Mouse (Mus musculus): ENCODE measurements around the gene 2010111I01Rik. TPM values are rescaled to one million over a fixed set of nuclear protein-coding genes. Genes with fewer than 3 reads are reported as not detected.

Gene 2010111I01Rik
- total and polyA plus RNA-seq, 3 experiments: 13.3 to 19.8 (median 14.4) TPM

GRCm38 (mm10) chr13:63023243-63024217 lies 58.8 kb downstream of the 2010111I01Rik start:
- TF ChIP-seq ZKSCAN1 (IDR thresholded peaks at IDR 0.05; ENCODE audit: borderline replicate concordance, low read depth, low read length) (no peak), MAX (IDR thresholded peaks at IDR 0.05; ENCODE audit: low read length) (no peak), CHD1 (IDR thresholded peaks at IDR 0.05; ENCODE audit: low read depth, low read length) (no peak), SMC3 (IDR thresholded peaks at IDR 0.05; ENCODE audit: low read depth, low read length) (no peak), KAT2A (IDR thresholded peaks at IDR 0.05; ENCODE audit: insufficient replicate concordance, low read length) (no peak)
- H3K27me3 ChIP-seq (replicated peaks): no peaks in the 10 kb centered on the region
- no peak overlapping the region for H3K27ac ChIP-seq (ENCODE audit: insufficient read depth, low read depth)
- no peaks in the 10 kb centered on the region; a peak in 1 of 4 replicates for H3K4me1 ChIP-seq (ENCODE audit: control insufficient read depth in 1 of 2, insufficient read depth in 2 of 2)
- H3K9me3 ChIP-seq (replicated peaks; ENCODE audit: low read length): no peaks in the 10 kb centered on the region
- H3K36me3 ChIP-seq (replicated peaks in 1 of 2; ENCODE audit: control insufficient read depth in 1 of 2, insufficient read depth in 1 of 2, low read length in 1 of 2): no peaks in the 10 kb centered on the region
- no peaks in the 10 kb centered on the region for H3K79me2 ChIP-seq (replicated peaks; ENCODE audit: control insufficient read depth, extremely low read depth, insufficient read depth, poor library complexity, severe bottlenecking)
- no peak overlapping the region for H3K4me2 ChIP-seq (ENCODE audit: insufficient read depth, low read depth, poor library complexity, severe bottlenecking)
- no peak overlapping the region for H3K4me3 ChIP-seq (replicated peaks in 1 of 3; ENCODE audit: low read depth in 2 of 3, low read length in 2 of 3, poor library complexity in 1 of 3)
- dilution Hi-C loops (cut with MboI; ENCODE audit: extremely low pct_ligation_motif_present, extremely low pct_unique_long_range_greater_than_20kb, low sequenced_read_pairs): no loop called here
- no peak overlapping the region for H3K9ac ChIP-seq (ENCODE audit: insufficient read depth, low read depth)
- in situ Hi-C loops (cut with MboI; ENCODE audit: low pct_ligation_motif_present, low pct_unique_long_range_greater_than_20kb, low sequenced_read_pairs): no loop called here
- DNase-seq (ENCODE audit: extremely low read depth): no peak

- Histone ChIP-seq H3K79me2 (replicated peaks; ENCODE audit: control insufficient read depth, extremely low read depth, insufficient read depth, poor library complexity, severe bottlenecking) (no peaks in the 10 kb centered on the region), H3K4me3 (replicated peaks in 1 of 3; ENCODE audit: low read depth in 2 of 3, low read length in 2 of 3, poor library complexity in 1 of 3) (no peak overlapping the region), H3K9me3 (replicated peaks; ENCODE audit: low read length) (no peaks in the 10 kb centered on the region), H3K9ac (ENCODE audit: insufficient read depth, low read depth) (no peak overlapping the region), H3K4me2 (ENCODE audit: insufficient read depth, low read depth, poor library complexity, severe bottlenecking) (no peak overlapping the region), H3K27me3 (replicated peaks) (no peaks in the 10 kb centered on the region), H3K4me1 (ENCODE audit: control insufficient read depth in 1 of 2, insufficient read depth in 2 of 2) (no peaks in the 10 kb centered on the region), H3K36me3 (replicated peaks in 1 of 2; ENCODE audit: control insufficient read depth in 1 of 2, insufficient read depth in 1 of 2, low read length in 1 of 2) (no peaks in the 10 kb centered on the region), H3K27ac (ENCODE audit: insufficient read depth, low read depth) (no peak overlapping the region)
- no peak for DNase-seq (ENCODE audit: extremely low read depth)
- in situ Hi-C loops (cut with MboI; ENCODE audit: low pct_ligation_motif_present, low pct_unique_long_range_greater_than_20kb, low sequenced_read_pairs): no loop called here
- dilution Hi-C loops (cut with MboI; ENCODE audit: extremely low pct_ligation_motif_present, extremely low pct_unique_long_range_greater_than_20kb, low sequenced_read_pairs): no loop called here
- TF ChIP-seq CHD2 (IDR thresholded peaks at IDR 0.05; ENCODE audit: low read length): no peak
These were observed 65.3 kb downstream of the 2010111I01Rik start for GRCm38 (mm10) chr13:63030023-63030422.

- Histone ChIP-seq H3K4me2 (ENCODE audit: insufficient read depth, low read depth, poor library complexity, severe bottlenecking) (no peak overlapping the region), H3K4me3 (replicated peaks in 1 of 3; ENCODE audit: low read depth in 2 of 3, low read length in 2 of 3, poor library complexity in 1 of 3) (no peak overlapping the region), H3K9ac (ENCODE audit: insufficient read depth, low read depth) (no peak overlapping the region), H3K9me3 (replicated peaks; ENCODE audit: low read length) (no peaks in the 10 kb centered on the region), H3K79me2 (replicated peaks; ENCODE audit: control insufficient read depth, extremely low read depth, insufficient read depth, poor library complexity, severe bottlenecking) (no peaks in the 10 kb centered on the region), H3K36me3 (replicated peaks in 1 of 2; ENCODE audit: control insufficient read depth in 1 of 2, insufficient read depth in 1 of 2, low read length in 1 of 2) (no peaks in the 10 kb centered on the region), H3K27ac (ENCODE audit: insufficient read depth, low read depth) (no peak overlapping the region), H3K4me1 (ENCODE audit: control insufficient read depth in 1 of 2, insufficient read depth in 2 of 2) (no peaks in the 10 kb centered on the region), H3K27me3 (replicated peaks) (no peaks in the 10 kb centered on the region)
- no peak for DNase-seq (ENCODE audit: extremely low read depth)
- TF ChIP-seq HCFC1 (IDR thresholded peaks at IDR 0.05; ENCODE audit: low read depth, low read length): no peak
- no peak for TF ChIP-seq ZNF384 (IDR thresholded peaks at IDR 0.05; ENCODE audit: low read depth, low read length)
- TF ChIP-seq CTCF (conservative IDR thresholded peaks at IDR 0.05 in 1 of 2, IDR thresholded peaks at IDR 0.05 in 1 of 2; ENCODE audit: low read depth in 2 of 2, low read length in 2 of 2): no peak
- TF ChIP-seq TCF12 (IDR thresholded peaks at IDR 0.05; ENCODE audit: low read depth, low read length): no peak
- no peak for TF ChIP-seq POLR2A (IDR thresholded peaks at IDR 0.05; ENCODE audit: low read depth, low read length)
- no peak for TF ChIP-seq USF2 (conservative IDR thresholded peaks at IDR 0.05; ENCODE audit: low read depth, low read length)
- TF ChIP-seq SMC3 (IDR thresholded peaks at IDR 0.05; ENCODE audit: low read depth, low read length): no peak
- dilution Hi-C loops (cut with MboI; ENCODE audit: extremely low pct_ligation_motif_present, extremely low pct_unique_long_range_greater_than_20kb, low sequenced_read_pairs): no loop called here
- in situ Hi-C loops (cut with MboI; ENCODE audit: low pct_ligation_motif_present, low pct_unique_long_range_greater_than_20kb, low sequenced_read_pairs): no loop called here
These were observed 66.6 kb downstream of the 2010111I01Rik start for GRCm38 (mm10) chr13:63031244-63031643.

Data from CH12.LX (cell line).